Mouse (Mus musculus) liver, embryonic 14.5 days (tissue): ENCODE data around the gene Gadd45g.

ENCODE experiments used
- CTCF ChIP-seq: IDR thresholded peaks from 2 replicates; pipeline ENCODE4 v1.5.1; 2016; ENCODE audit warnings: antibody characterized with exemption, low read depth, control low read depth
- EP300 ChIP-seq: IDR thresholded peaks from 2 replicates; pipeline ENCODE4 v1.6.1; 2016; ENCODE audit warnings: antibody characterized with exemption, low read depth

- no peak for TF ChIP-seq CTCF
- no peak for TF ChIP-seq EP300
Observed at GRCm38 (mm10) chr13:51846868-51847793, 653 bp downstream of the Gadd45g start.
